Mouse (Mus musculus) activated CD4-positive, CD25-positive, alpha-beta regulatory T cell, adult 9 weeks (primary cell): ENCODE results near the gene Thap11. TPM values are rescaled to one million over a fixed set of nuclear protein-coding genes. Genes with fewer than 3 reads are reported as not detected.

Experiments
- polyA plus RNA-seq: library from polyadenylated mRNA; unstranded; fragments of 100-300 nt; shearing (Covaris generic); gene quantifications from one replicate; pipeline ENCODE4 v1.2.1, GENCODE M21; 2017

The Thap11 gene
- polyA plus RNA-seq: 11.7 TPM

DNA sequence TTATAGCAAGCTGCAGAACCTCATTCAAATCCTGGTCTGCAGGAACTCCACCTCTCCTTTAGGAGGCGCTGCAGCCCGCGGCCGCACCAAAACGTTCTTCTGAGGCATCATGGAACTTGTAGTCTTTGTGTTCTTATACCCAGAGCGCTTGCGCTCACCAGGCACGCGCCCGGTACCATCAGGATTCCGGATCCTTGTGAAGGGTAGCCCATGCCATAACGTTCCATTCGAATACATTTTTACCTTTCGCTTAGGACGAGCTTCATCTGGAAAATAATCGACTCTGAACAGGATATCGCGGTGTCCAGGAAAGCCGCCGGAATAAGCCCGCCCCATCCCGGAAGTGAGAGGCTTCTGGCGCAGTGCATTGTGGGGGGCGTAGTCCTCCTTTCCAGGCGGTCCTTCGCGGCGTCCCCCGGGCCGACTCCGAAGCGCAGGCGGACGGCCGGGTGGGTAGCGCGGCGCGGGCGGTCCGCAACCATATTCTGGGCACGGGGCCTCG is at the start of gene Thap11:
Gene Thap11 (plus strand): TSS at position 418 of the 502 bp plus-strand sequence.

DNA sequence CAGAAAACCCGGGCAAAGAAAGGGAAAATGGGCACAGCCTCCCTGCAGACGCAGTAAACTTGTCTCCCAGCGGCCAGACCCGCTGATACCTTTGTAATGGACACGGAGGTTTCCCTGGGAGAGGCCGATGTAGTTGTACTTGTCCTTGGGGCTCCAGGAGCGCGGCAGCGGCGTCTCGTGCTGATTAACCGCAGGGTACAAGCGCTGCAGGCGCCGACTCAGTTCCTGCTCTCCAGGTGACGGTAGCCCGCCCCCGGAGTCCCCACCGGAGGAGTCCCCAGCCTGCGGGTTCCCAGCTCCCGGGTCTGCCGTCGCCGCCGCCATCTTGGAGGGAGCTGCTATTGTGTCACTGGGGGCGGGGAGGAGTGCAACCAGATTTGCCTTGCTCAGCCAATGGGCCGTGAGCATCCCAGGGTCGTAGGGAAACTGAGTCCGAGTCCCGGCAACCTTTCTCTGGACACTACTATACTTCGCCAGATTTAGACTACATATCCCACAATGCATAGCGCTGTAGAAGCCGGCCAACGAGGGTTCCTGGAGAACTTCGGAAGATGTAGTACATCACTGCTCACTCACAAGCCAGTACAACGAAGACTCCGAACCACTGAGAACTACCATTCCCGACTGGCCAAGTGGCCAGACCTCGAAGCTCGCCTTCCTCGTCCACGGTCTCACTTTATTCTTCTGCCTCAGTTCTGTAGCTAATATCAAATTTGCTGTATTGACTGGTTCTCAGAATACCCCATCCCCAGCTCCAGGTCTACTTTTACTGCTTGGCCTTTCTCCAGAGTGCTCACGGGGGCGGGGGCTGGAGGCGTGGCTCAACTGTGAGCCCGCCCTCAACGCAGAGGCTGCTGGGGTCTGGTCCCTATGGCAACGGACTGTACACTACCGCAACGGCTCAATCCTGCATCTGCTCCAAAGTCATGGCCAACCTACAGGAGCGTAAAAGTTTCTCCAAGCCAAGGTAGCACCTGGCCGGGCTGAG is 27.8 kb upstream of the Thap11 start, which contains the start of the genes Ranbp10 and Tsnaxip1:
Gene Ranbp10 (minus strand): TSS at position 490 of the 988 bp plus-strand sequence.
Gene Tsnaxip1 (plus strand): TSS at position 871 of the 988 bp plus-strand sequence.

DNA sequence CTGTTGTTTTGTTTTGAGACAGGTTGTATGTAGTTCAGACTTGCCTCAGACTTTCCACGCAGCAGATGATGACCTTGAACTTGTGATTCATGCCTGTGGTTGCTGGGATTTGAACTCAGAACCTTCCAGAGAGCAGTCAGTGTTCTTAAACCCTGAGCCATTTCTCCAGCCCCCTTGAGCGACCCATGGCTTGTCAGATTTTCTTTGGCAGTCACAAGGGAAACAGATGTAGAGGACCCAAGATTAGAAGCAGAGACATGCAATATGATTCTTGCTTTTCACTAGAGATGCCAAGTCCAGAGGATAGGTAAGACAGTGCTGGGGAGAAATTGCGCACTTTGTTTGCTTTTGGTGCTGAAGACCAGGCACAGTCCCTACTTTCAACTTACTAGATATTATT is 1.8 kb upstream of the Thap11 start, which contains the start of gene Cenpt:
Gene Cenpt (minus strand): TSS at position 101 of the 400 bp plus-strand sequence.

DNA sequence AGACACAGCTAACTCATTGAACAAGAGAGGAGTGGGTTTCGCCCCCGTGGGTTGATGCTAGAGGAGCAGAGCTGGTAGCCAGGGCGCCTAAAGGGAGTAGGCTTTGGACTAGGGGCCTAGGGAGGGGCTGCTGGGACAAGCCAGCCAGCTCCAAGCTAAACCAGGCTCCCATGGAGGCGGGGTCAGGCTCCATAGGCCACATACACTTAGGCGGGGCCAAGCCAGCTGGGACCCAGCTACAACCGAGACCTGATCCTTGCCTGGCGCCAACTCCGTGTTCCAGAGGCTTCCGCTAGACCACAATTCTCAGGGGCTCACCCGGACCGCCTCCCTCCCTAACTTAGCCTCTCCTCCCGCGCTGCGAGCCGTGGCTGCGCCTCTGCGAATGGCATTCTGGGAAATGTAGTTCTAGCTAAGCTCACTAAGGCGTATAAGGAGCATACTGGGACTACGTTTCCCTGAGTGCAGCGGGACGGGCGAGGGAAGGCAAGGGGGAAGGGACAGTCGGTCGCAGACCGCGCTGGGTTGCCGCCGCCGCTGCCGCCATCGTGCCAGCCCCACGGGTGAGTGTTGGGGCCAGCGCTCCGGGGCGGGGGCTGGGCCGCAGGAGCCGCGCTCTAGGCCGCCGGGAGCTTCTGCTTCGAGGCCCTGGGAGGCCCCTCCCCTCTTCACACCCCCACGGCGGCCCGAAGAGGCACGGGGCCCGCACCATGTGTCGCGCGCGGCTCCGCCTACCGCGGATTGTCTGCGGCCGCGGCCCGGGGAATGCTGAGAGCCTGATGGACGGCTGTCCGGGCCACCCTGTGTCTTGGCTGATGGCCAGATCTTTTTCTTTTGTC is 5.4 kb downstream of the Thap11 start, which contains the start of gene Nutf2:
Gene Nutf2 (plus strand): TSS at position 438 of the 839 bp plus-strand sequence.

DNA sequence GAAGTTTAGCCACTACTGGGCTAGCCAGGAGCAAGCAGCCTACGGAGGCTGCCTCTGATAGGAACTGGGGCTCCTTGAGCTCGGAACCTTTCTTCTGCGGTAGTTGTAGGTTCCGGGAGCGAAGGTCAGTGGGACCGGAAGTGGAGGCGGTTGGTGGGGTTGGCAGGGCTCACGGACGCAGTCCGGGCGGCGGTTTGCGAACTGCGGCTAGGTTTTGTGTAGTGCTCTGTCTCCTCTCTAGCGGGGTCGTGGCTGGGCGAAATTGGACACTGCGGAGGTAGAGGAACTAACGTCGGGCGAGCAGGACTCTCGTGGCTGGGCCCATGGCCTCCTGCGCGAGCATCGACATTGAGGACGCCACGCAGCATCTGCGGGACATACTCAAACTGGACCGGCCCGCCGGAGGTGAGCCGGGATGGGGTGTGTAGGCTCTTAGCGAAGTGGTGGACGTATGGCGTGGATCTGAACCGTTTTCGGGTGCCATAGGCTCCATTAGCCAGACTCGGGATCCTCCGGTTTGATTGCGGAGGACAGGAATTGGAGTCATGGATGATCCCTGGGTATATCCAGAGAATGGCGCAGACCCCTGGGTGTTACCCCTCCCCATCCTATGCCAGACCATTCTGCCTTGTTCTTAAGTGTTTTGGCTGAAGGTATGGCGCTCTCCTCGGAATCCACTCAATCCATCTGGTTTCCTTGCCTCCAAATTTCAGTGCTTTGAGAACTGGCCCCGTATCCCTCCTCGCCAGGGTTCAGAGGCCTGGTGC is 26.0 kb downstream of the Thap11 start, which contains the start of gene Edc4:
Gene Edc4 (plus strand): TSS at position 128 of the 767 bp plus-strand sequence.

DNA sequence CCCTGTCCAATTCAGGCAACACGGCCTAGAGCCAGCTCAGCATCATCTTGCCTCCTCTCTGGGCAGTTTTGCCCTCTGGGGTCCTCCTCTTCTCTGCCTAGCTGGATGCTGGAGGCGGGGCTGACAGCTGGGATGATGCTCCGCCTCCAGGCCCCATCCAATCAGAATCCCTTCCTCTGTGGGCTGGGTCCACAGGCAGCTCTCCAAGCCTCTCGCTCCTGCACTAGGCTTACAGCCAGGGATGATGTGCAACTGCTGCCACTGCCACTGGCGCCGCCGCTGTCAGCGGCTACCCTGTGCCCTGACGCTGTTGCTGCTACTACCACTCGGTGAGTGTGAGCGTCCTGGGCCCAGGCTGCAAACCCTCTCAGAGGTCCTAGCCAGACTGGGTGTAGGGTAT is 38.4 kb downstream of the Thap11 start, which contains the start of gene Nrn1l:
Gene Nrn1l (plus strand): TSS at position 229 of the 400 bp plus-strand sequence.

DNA sequence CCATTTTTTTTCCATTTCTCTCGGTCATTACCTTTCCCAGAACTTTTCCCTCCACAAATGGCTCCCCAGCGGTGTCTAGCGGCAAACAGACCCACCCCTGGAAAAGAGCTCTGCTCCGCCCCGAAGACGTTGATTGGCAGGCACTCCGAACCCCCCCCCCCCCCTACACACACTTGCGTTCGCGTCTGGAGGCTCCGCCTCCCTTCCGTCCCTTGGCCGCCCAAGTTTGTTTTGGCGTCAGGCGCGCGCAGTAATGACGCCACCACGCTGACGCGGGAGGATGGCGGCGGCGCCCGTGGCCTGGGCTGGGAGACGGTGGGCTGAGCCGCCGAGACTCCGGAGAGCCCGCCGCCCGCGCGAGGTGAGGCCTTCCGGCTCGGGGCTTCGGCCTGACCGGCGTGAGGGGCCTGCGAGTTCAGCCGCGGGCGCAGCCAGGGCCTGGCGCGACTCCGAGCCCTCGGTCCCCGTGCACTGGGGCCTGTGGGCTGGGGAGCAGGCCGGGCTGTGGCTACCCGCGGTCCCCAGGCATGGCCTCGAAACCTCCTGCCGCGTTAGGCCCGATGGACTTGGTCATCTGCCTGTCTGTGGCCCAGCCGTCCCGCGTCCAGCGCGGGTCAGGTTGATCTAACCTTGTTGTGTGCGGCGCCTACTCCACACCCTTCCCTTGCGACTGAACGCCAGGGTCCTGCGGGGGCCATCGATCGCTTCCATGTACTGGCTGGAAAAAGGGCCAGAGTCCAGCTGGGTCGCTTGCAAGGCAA is 45.4 kb downstream of the Thap11 start, which contains the start of gene Pskh1:
Gene Pskh1 (plus strand): TSS at position 262 of the 761 bp plus-strand sequence.

Other genes starting within 250 kb of the Thap11 start
- gene Ripor1, start 249.9 kb upstream of the Thap11 start, polyA plus RNA-seq: 15.5 TPM
- gene Ctcf, start 218.6 kb upstream of the Thap11 start, polyA plus RNA-seq: 38.0 TPM
- gene Agrp, start 217.7 kb upstream of the Thap11 start, polyA plus RNA-seq: 3.3 TPM
- gene Carmil2, start 168.9 kb upstream of the Thap11 start, polyA plus RNA-seq: 18.9 TPM
- 72.4 TPM for gene Acd, start 154.0 kb upstream of the Thap11 start, polyA plus RNA-seq
- gene Pard6a, start 154.0 kb upstream of the Thap11 start, polyA plus RNA-seq: 10.7 TPM
- not detected for gene 4933405L10Rik, start 147.5 kb upstream of the Thap11 start, polyA plus RNA-seq
- 3.5 TPM for gene Enkd1, start 146.9 kb upstream of the Thap11 start, polyA plus RNA-seq
- gene Gfod2, start 96.5 kb upstream of the Thap11 start, polyA plus RNA-seq: 4.7 TPM
- 31.2 TPM for gene Ranbp10, start 27.8 kb upstream of the Thap11 start, polyA plus RNA-seq
- 0.13 TPM for gene Tsnaxip1, start 27.4 kb upstream of the Thap11 start, polyA plus RNA-seq
- 17.1 TPM for gene Cenpt, start 1.9 kb upstream of the Thap11 start, polyA plus RNA-seq
- 7.7 TPM for gene Nutf2, start 5.4 kb downstream of the Thap11 start, polyA plus RNA-seq
- gene Edc4, start 25.7 kb downstream of the Thap11 start, polyA plus RNA-seq: 98.0 TPM
- 2.5 TPM for gene Nrn1l, start 38.4 kb downstream of the Thap11 start, polyA plus RNA-seq
- gene Pskh1, start 45.3 kb downstream of the Thap11 start, polyA plus RNA-seq: 29.3 TPM
- 3.4 TPM for gene Ctrl, start 78.7 kb downstream of the Thap11 start, polyA plus RNA-seq
- 546 TPM for gene Psmb10, start 83.3 kb downstream of the Thap11 start, polyA plus RNA-seq
- gene Lcat, start 88.2 kb downstream of the Thap11 start, polyA plus RNA-seq: 0.82 TPM
- gene Slc12a4, start 111.0 kb downstream of the Thap11 start, polyA plus RNA-seq: 13.3 TPM
- not detected for gene Dpep3, start 124.3 kb downstream of the Thap11 start, polyA plus RNA-seq
- 34.1 TPM for gene Dus2, start 136.2 kb downstream of the Thap11 start, polyA plus RNA-seq
- not detected for gene Dpep2nb, start 150.8 kb downstream of the Thap11 start, polyA plus RNA-seq
- 9.8 TPM for gene Ddx28, start 156.8 kb downstream of the Thap11 start, polyA plus RNA-seq
- gene Nfatc3, start 203.7 kb downstream of the Thap11 start, polyA plus RNA-seq: 51.8 TPM